Comparison of ENCODE assay signal across 19 mouse cellular contexts in the genomic region with DNA sequence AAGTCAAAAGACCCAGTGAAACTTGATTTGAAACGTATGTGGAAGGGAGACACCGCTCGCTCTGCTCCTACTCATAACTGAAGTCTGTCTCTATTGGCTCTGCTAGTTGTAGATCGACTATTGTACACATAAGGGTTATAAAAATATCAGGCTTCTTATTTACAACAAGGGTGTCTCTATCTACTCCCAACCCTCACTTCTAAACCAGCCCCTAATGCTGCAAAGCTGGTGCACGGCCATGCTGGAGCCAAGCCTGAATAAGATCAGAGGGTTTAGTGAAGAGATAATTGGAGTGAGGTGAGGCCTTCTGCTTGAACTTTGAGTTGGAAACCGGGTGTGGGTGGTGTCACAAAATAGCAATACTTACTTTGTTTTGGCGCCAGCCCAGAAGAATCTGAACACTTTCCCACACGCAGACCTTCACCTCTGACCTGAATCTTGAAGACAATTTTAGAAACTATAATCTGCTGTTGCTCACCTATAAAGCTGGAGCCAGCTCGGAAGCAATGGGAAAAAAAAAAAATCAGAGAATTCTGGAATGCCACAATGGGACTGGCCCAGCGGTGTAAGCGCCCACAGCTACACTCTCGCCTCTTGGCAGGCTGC. TPM values are rescaled to one million over a fixed set of nuclear protein-coding genes. Genes with fewer than 3 reads are reported as not detected.
A peak's percentile ranks its signal among the peaks of the same experiment; 100 is the strongest.
DNase-seq lines count a peak whose midpoint lies in the region; ATAC-seq and TF ChIP-seq lines count a peak whose summit lies in the region.
"Had no signal": no experiment of that assay in that cellular context is flagged by ENCODE, and none has a peak within 500 bp of the region (broad histone marks: within the 10 kb centered on the region; RNA-seq: fewer than 3 reads in every experiment).

No protein-coding gene starts in this region.

- H3K27ac ChIP-seq in intestine, postnatal 0 days (ENCODE audit: low read depth, low read length): no peak overlapping the region
- H3K27ac ChIP-seq in forebrain, embryonic 10.5 days: no peak overlapping the region
- H3K27ac ChIP-seq: forebrain, embryonic 13.5 days; hindbrain, embryonic 14.5 days; liver, embryonic 13.5 days; lung, embryonic 15.5 days; macrophage; midbrain, embryonic 10.5 days had no signal

- H3K4me2 ChIP-seq in intestine, postnatal 0 days (replicated peaks; ENCODE audit: low read depth): no peak overlapping the region
- H3K4me2 ChIP-seq: forebrain, embryonic 13.5 days; hindbrain, embryonic 14.5 days; liver, embryonic 13.5 days had no signal

- no peaks in the 10 kb centered on the region for H3K9me3 ChIP-seq in intestine, postnatal 0 days (ENCODE audit: control insufficient read depth)
- no peaks in the 10 kb centered on the region for H3K9me3 ChIP-seq in forebrain, embryonic 10.5 days
- H3K9me3 ChIP-seq: forebrain, embryonic 13.5 days; liver, embryonic 13.5 days; lung, embryonic 15.5 days; midbrain, embryonic 10.5 days had no signal

- no peaks in the 10 kb centered on the region for H3K27me3 ChIP-seq in intestine, postnatal 0 days (replicated peaks; ENCODE audit: control insufficient read depth, insufficient read depth, low read length)
- no peaks in the 10 kb centered on the region for H3K27me3 ChIP-seq in forebrain, embryonic 10.5 days (ENCODE audit: poor library complexity, severe bottlenecking)
- H3K27me3 ChIP-seq: forebrain, embryonic 13.5 days; liver, embryonic 13.5 days; lung, embryonic 15.5 days had no signal

- no peak for TF ChIP-seq CTCF in intestine, postnatal 0 days (IDR thresholded peaks at IDR 0.05; ENCODE audit: low read depth)

- WGBS in intestine, postnatal 0 days: 45% methylated on average over 12 of the region's 12 CpGs
- 92% methylated on average over 12 of the region's 12 CpGs for WGBS in forebrain, embryonic 10.5 days

- peak; percentile 25 for DNase-seq in adrenal gland, postnatal 10 days
- no peak for DNase-seq in adrenal gland, adult 2 months
- peak; percentile 18 to 40 for DNase-seq in heart, postnatal 36 days
- DNase-seq in heart, postnatal 4 days: no peak
- peak; percentile 28 for DNase-seq in adipocyte (ENCODE audit: low spot score)
- no peak for DNase-seq in retina, postnatal 1 day
- DNase-seq in forebrain, embryonic 10.5 days (ENCODE audit: extremely low spot score, low spot score): no peak
- DNase-seq: cerebellum, adult 2 months; cerebellum, postnatal 36 days; gastrocnemius, postnatal 14 days; liver, embryonic 13.5 days; right cerebral cortex, postnatal 4 days had no signal

- intact Hi-C loops in heart, postnatal 36 days (cut with DNase I): no loop called here

- no peak overlapping the region for H3K4me3 ChIP-seq in intestine, postnatal 0 days (ENCODE audit: low read depth, low read length)
- no peak overlapping the region for H3K4me3 ChIP-seq in forebrain, embryonic 10.5 days
- H3K4me3 ChIP-seq: forebrain, embryonic 13.5 days; liver, embryonic 13.5 days; lung, embryonic 15.5 days; midbrain, embryonic 10.5 days had no signal

- H3K4me1 ChIP-seq in intestine, postnatal 0 days (replicated peaks; ENCODE audit: control insufficient read depth, insufficient read depth, low read length): no peaks in the 10 kb centered on the region
- H3K4me1 ChIP-seq in forebrain, embryonic 10.5 days: 0 out of 2 replicates have a peak, but pooled peaks cover 2% of the 10 kb centered on the region
- H3K4me1 ChIP-seq: forebrain, embryonic 13.5 days; lung, embryonic 15.5 days; midbrain, embryonic 10.5 days had no signal

- 0 out of 2 replicates have a peak, but pooled peaks have one; percentile 28 for ATAC-seq in intestine, postnatal 0 days
- ATAC-seq: forebrain, embryonic 13.5 days; Patski had no signal

- no peaks in the 10 kb centered on the region for H3K36me3 ChIP-seq in intestine, postnatal 0 days (ENCODE audit: control insufficient read depth, insufficient read depth)
- H3K36me3 ChIP-seq in forebrain, embryonic 10.5 days (replicated peaks): no peaks in the 10 kb centered on the region
- H3K36me3 ChIP-seq: liver, embryonic 13.5 days; lung, embryonic 15.5 days; midbrain, embryonic 10.5 days had no signal

- no peak overlapping the region for H3K9ac ChIP-seq in intestine, postnatal 0 days (ENCODE audit: low read depth, low read length)
- H3K9ac ChIP-seq: forebrain, embryonic 13.5 days; hindbrain, embryonic 14.5 days; liver, embryonic 13.5 days; lung, embryonic 15.5 days had no signal

RNA-seq across cellular contexts. Expression of gene Tmem245, which starts 14.2 kb away (rescaled TPM):
- total RNA-seq in adrenal gland, postnatal 10 days (2021): 10 to 100 TPM; 33.4 to 45.3 TPM
- 10 to 100 TPM; 42.3 to 53.0 TPM for total RNA-seq in adrenal gland, adult 2 months (2021)
- 18.5 TPM in 2 replicates for polyA plus RNA-seq in adrenal gland, adult 2 months (2012; rRNA removed)
- total RNA-seq in heart, postnatal 36 days (2021): 10 to 100 TPM; 66.0 to 79.2 TPM
- total RNA-seq in heart, postnatal 4 days (2021): 10 to 100 TPM; 68.3 to 71.7 TPM
- polyA plus RNA-seq in intestine, postnatal 0 days (2015; fragmentation: Nextera tagmentation; extraction: Ambion mirVana): 3.3 and 3.6 TPM in 2 replicates
- 11.1 and 13.2 TPM in 2 replicates for polyA plus RNA-seq in forebrain, embryonic 10.5 days (2016; fragmentation: Nextera tagmentation; extraction: Ambion mirVana)

RNA-seq across cellular contexts. Expression of gene Frrs1l, which starts 28.8 kb away (rescaled TPM):
- under 1 TPM; 0.27 to 0.61 TPM for total RNA-seq in adrenal gland, postnatal 10 days (2021)
- total RNA-seq in adrenal gland, adult 2 months (2021): under 1 TPM; 0.55 to 0.63 TPM
- polyA plus RNA-seq in adrenal gland, adult 2 months (2012; rRNA removed): 0.04 and 0.10 TPM in 2 replicates
- under 1 TPM; 0.05 to 0.11 TPM for total RNA-seq in heart, postnatal 36 days (2021)
- under 1 TPM; 0.07 to 0.16 TPM for total RNA-seq in heart, postnatal 4 days (2021)
- polyA plus RNA-seq in intestine, postnatal 0 days (2015; fragmentation: Nextera tagmentation; extraction: Ambion mirVana): 0.18 TPM in 2 replicates
- 1.4 and 1.5 TPM in 2 replicates for polyA plus RNA-seq in forebrain, embryonic 10.5 days (2016; fragmentation: Nextera tagmentation; extraction: Ambion mirVana)
- polyA plus RNA-seq: macrophage, Patski had no signal

Comparison
In these comparisons a context has a peak if more than half of its experiments do, and no peak if none do; other contexts are left out.
1. DNase-seq: peak in adrenal gland, postnatal 10 days (single experiment), heart, postnatal 36 days (2 of 2) and adipocyte (single experiment); none in adrenal gland, adult 2 months (single experiment), heart, postnatal 4 days (single experiment), retina, postnatal 1 day (single experiment) and forebrain, embryonic 10.5 days (single experiment).